ENCODE assay signal across 24 mouse cellular contexts in genomic region chr6:144565827-144566226, GRCm38 (mm10).
DNase-seq lines count a peak whose midpoint lies in the region; ATAC-seq lines count a peak whose summit lies in the region.
"Had no signal": no experiment of that assay in that cellular context is flagged by ENCODE, and none has a peak within 500 bp of the region (broad histone marks: within the 10 kb centered on the region; RNA-seq: fewer than 3 reads in every experiment).

No protein-coding gene starts in this region.

- peaks cover 4% of the 10 kb centered on the region; the same call in 1 of the 2 replicates for H3K9me3 ChIP-seq in heart, embryonic 11.5 days (replicated peaks; ENCODE audit: control insufficient read depth, low read length)
- H3K9me3 ChIP-seq in liver, embryonic 13.5 days (replicated peaks), result no peaks in the 10 kb centered on the region

- no peaks in the 10 kb centered on the region for H3K4me1 ChIP-seq in heart, embryonic 11.5 days (ENCODE audit: control insufficient read depth, insufficient read depth, low read length)
- peaks cover 4% of the 10 kb centered on the region; the same call in 1 of the 2 replicates for H3K4me1 ChIP-seq in liver, embryonic 13.5 days (replicated peaks)
- H3K4me1 ChIP-seq: embryonic facial prominence, embryonic 12.5 days; forebrain, embryonic 13.5 days had no signal

- H3K4me2 ChIP-seq in heart, embryonic 11.5 days, result no peak overlapping the region
- no peak overlapping the region for H3K4me2 ChIP-seq in liver, embryonic 13.5 days
- H3K4me2 ChIP-seq: embryonic facial prominence, embryonic 12.5 days; forebrain, embryonic 13.5 days had no signal

- peak; percentile 40 for DNase-seq in heart, adult 11 months
- DNase-seq in liver, embryonic 13.5 days, result no peak
- no peak for DNase-seq in liver
- DNase-seq in spleen, postnatal 36 days (ENCODE audit: low spot score in 2 of 2), result no peak
- no peak for DNase-seq in kidney, adult 11 months
- DNase-seq: adrenal gland, adult 8-10 months; adrenal gland, postnatal 14 days; adrenal gland, postnatal 36 days; B cell, adult 2 months; cerebellum, adult 11-12 months; cerebellum, adult 2 months; cerebellum, adult 9-10 months; cerebellum, postnatal 10 days; cerebellum, postnatal 25 days had no signal

- no peak overlapping the region for H3K27ac ChIP-seq in heart, embryonic 11.5 days (ENCODE audit: low read depth, low read length)
- H3K27ac ChIP-seq in liver, embryonic 13.5 days, result no peak overlapping the region
- H3K27ac ChIP-seq: embryonic facial prominence, embryonic 10.5 days; embryonic facial prominence, embryonic 12.5 days; forebrain, embryonic 13.5 days had no signal

- H3K9ac ChIP-seq in heart, embryonic 11.5 days (ENCODE audit: low read depth, low read length), result no peak overlapping the region
- H3K9ac ChIP-seq in liver, embryonic 13.5 days, result no peak overlapping the region
- H3K9ac ChIP-seq: embryonic facial prominence, embryonic 12.5 days; forebrain, embryonic 13.5 days had no signal

- H3K36me3 ChIP-seq in heart, embryonic 11.5 days (ENCODE audit: control insufficient read depth, insufficient read depth, low read length), result no peaks in the 10 kb centered on the region
- H3K36me3 ChIP-seq in liver, embryonic 13.5 days, result no peaks in the 10 kb centered on the region
- H3K36me3 ChIP-seq: embryonic facial prominence, embryonic 10.5 days; embryonic facial prominence, embryonic 12.5 days; G1E had no signal

- no peak overlapping the region for H3K4me3 ChIP-seq in heart, embryonic 11.5 days (ENCODE audit: low read depth, low read length)
- no peak overlapping the region for H3K4me3 ChIP-seq in liver, embryonic 13.5 days (replicated peaks)
- H3K4me3 ChIP-seq: embryonic facial prominence, embryonic 10.5 days; embryonic facial prominence, embryonic 12.5 days; forebrain, embryonic 13.5 days had no signal

- ATAC-seq in heart, embryonic 11.5 days (replicated peaks; ENCODE audit: insufficient number of reproducible peaks, low FRiP score, low TSS enrichment), result no peak
- peak; percentile 47 for ATAC-seq in liver, embryonic 13.5 days (ENCODE audit: low read depth)
- ATAC-seq in megakaryocyte progenitor cell, adult 5-6 weeks (replicated peaks; ENCODE audit: poor library complexity), result peak; percentile 21; the same call in 1 of the 2 replicates
- ATAC-seq: activated CD4-positive, CD25-positive, alpha-beta regulatory T cell, adult 4 months; CD4-positive, CD25-positive, alpha-beta regulatory T cell, adult 4 months; forebrain, embryonic 13.5 days; Patski had no signal

- WGBS in heart, embryonic 11.5 days (ENCODE audit: insufficient replicate concordance), result 57% methylated on average over 1 of the region's 1 CpGs
- WGBS in liver, embryonic 13.5 days (ENCODE audit: insufficient replicate concordance), result 52% methylated on average over 1 of the region's 1 CpGs

- no peaks in the 10 kb centered on the region for H3K27me3 ChIP-seq in heart, embryonic 11.5 days (ENCODE audit: control insufficient read depth, insufficient read depth, low read length)
- no peaks in the 10 kb centered on the region for H3K27me3 ChIP-seq in liver, embryonic 13.5 days
- H3K27me3 ChIP-seq: CH12.LX; embryonic facial prominence, embryonic 12.5 days; forebrain, embryonic 13.5 days; Patski had no signal
